In genomic region chr4:110127941-110128520, GRCm38 (mm10) we compare ENCODE assay signal across 17 mouse cellular contexts.
A peak's percentile ranks its signal among the peaks of the same experiment; 100 is the strongest.
DNase-seq lines count a peak whose midpoint lies in the region; ATAC-seq and TF ChIP-seq lines count a peak whose summit lies in the region.
"Had no signal": no experiment of that assay in that cellular context is flagged by ENCODE, and none has a peak within 500 bp of the region (broad histone marks: within the 10 kb centered on the region; RNA-seq: fewer than 3 reads in every experiment).

No protein-coding gene starts in this region.

- WGBS in hindbrain, embryonic 11.5 days = 64% methylated on average over 3 of the region's 3 CpGs
- WGBS in hindbrain, postnatal 0 days = 62% methylated on average over 3 of the region's 3 CpGs
- 59% methylated on average over 3 of the region's 3 CpGs for WGBS in hindbrain, embryonic 14.5 days
- 87% methylated on average over 3 of the region's 3 CpGs for WGBS in forebrain, embryonic 16.5 days

- no peak for DNase-seq in hindbrain, embryonic 11.5 days (ENCODE audit: low spot score)
- DNase-seq in hindbrain, postnatal 0 days (ENCODE audit: low spot score) = no peak
- DNase-seq in retina, embryonic 14.5 days (ENCODE audit: low spot score) = peak; percentile 38
- DNase-seq in retina, postnatal 1 day = no peak
- DNase-seq in hindbrain, embryonic 14.5 days (ENCODE audit: low spot score) = no peak
- DNase-seq in urinary bladder, postnatal 25 days (ENCODE audit: low spot score) = no peak
- DNase-seq: adrenal gland, adult 2 months; cerebellum, postnatal 10 days; gastrocnemius, postnatal 10 days; kidney, postnatal 25 days; midbrain, embryonic 14.5 days; right cerebral cortex, postnatal 14 days had no signal

- no peak overlapping the region for H3K4me3 ChIP-seq in hindbrain, embryonic 11.5 days (ENCODE audit: low read depth, low read length)
- H3K4me3 ChIP-seq in hindbrain, postnatal 0 days (ENCODE audit: low read length) = no peak overlapping the region
- H3K4me3 ChIP-seq in hindbrain, embryonic 14.5 days (replicated peaks; ENCODE audit: low read length) = no peak overlapping the region
- no peak overlapping the region for H3K4me3 ChIP-seq in forebrain, embryonic 16.5 days (replicated peaks; ENCODE audit: low read length)
- H3K4me3 ChIP-seq: embryonic facial prominence, embryonic 15.5 days; heart, embryonic 13.5 days; layer of hippocampus, adult 2 months had no signal

- H3K27me3 ChIP-seq in hindbrain, embryonic 11.5 days (ENCODE audit: control insufficient read depth, insufficient read depth, low read length) = no peaks in the 10 kb centered on the region
- no peaks in the 10 kb centered on the region for H3K27me3 ChIP-seq in hindbrain, postnatal 0 days (ENCODE audit: insufficient read depth, low read length)
- H3K27me3 ChIP-seq in hindbrain, embryonic 14.5 days (ENCODE audit: control insufficient read depth, insufficient read depth, low read length) = no peaks in the 10 kb centered on the region
- H3K27me3 ChIP-seq in forebrain, embryonic 16.5 days (replicated peaks; ENCODE audit: control insufficient read depth, insufficient read depth, low read length) = no peaks in the 10 kb centered on the region
- H3K27me3 ChIP-seq: embryonic facial prominence, embryonic 15.5 days; heart, embryonic 13.5 days had no signal

- H3K27ac ChIP-seq in hindbrain, embryonic 11.5 days (ENCODE audit: low read depth, low read length) = peak overlapping the region; percentile 42; the same call in 1 of the 2 replicates
- no peak overlapping the region for H3K27ac ChIP-seq in hindbrain, postnatal 0 days
- peak overlapping the region; percentile 20; the same call in 1 of the 2 replicates for H3K27ac ChIP-seq in hindbrain, embryonic 14.5 days
- no peak overlapping the region for H3K27ac ChIP-seq in forebrain, embryonic 16.5 days (ENCODE audit: low read length)
- H3K27ac ChIP-seq: embryonic facial prominence, embryonic 15.5 days; heart, embryonic 13.5 days; layer of hippocampus, adult 2 months had no signal

- no peak overlapping the region for H3K9ac ChIP-seq in hindbrain, embryonic 11.5 days (ENCODE audit: low read depth, low read length)
- no peak overlapping the region for H3K9ac ChIP-seq in hindbrain, postnatal 0 days (replicated peaks; ENCODE audit: low read length)
- H3K9ac ChIP-seq in hindbrain, embryonic 14.5 days = no peak overlapping the region
- H3K9ac ChIP-seq in forebrain, embryonic 16.5 days (replicated peaks; ENCODE audit: low read depth, low read length) = no peak overlapping the region
- H3K9ac ChIP-seq: embryonic facial prominence, embryonic 15.5 days; heart, embryonic 13.5 days had no signal

- H3K36me3 ChIP-seq in hindbrain, embryonic 11.5 days (ENCODE audit: control insufficient read depth, insufficient read depth, low read length) = no peaks in the 10 kb centered on the region
- H3K36me3 ChIP-seq in hindbrain, postnatal 0 days (ENCODE audit: insufficient read depth, low read length) = no peaks in the 10 kb centered on the region
- H3K36me3 ChIP-seq in hindbrain, embryonic 14.5 days (replicated peaks; ENCODE audit: control insufficient read depth, insufficient read depth) = no peaks in the 10 kb centered on the region
- H3K36me3 ChIP-seq in forebrain, embryonic 16.5 days (ENCODE audit: control insufficient read depth, insufficient read depth) = no peaks in the 10 kb centered on the region
- H3K36me3 ChIP-seq: embryonic facial prominence, embryonic 15.5 days; heart, embryonic 13.5 days had no signal

- no peaks in the 10 kb centered on the region for H3K4me1 ChIP-seq in hindbrain, embryonic 11.5 days (replicated peaks; ENCODE audit: control insufficient read depth, insufficient read depth, low read length)
- no peaks in the 10 kb centered on the region for H3K4me1 ChIP-seq in hindbrain, postnatal 0 days (ENCODE audit: insufficient read depth, low read length)
- 0 out of 2 replicates have a peak, but pooled peaks cover 5% of the 10 kb centered on the region for H3K4me1 ChIP-seq in hindbrain, embryonic 14.5 days (replicated peaks; ENCODE audit: control insufficient read depth, insufficient read depth, low read length)
- H3K4me1 ChIP-seq in forebrain, embryonic 16.5 days (replicated peaks; ENCODE audit: control insufficient read depth, insufficient read depth, low read length) = peaks cover 5% of the 10 kb centered on the region
- H3K4me1 ChIP-seq: embryonic facial prominence, embryonic 15.5 days; heart, embryonic 13.5 days had no signal

- H3K9me3 ChIP-seq in hindbrain, embryonic 11.5 days (ENCODE audit: control insufficient read depth, low read length) = no peaks in the 10 kb centered on the region
- no peaks in the 10 kb centered on the region for H3K9me3 ChIP-seq in hindbrain, postnatal 0 days (ENCODE audit: low read length)
- no peaks in the 10 kb centered on the region for H3K9me3 ChIP-seq in hindbrain, embryonic 14.5 days (ENCODE audit: control insufficient read depth, low read length)
- H3K9me3 ChIP-seq in forebrain, embryonic 16.5 days (ENCODE audit: control insufficient read depth, low read length) = no peaks in the 10 kb centered on the region
- H3K9me3 ChIP-seq: embryonic facial prominence, embryonic 15.5 days; heart, embryonic 13.5 days had no signal

- TF ChIP-seq CTCF in hindbrain, postnatal 0 days (IDR thresholded peaks at IDR 0.05; ENCODE audit: low read depth) = no peak

- H3K4me2 ChIP-seq in hindbrain, embryonic 11.5 days (replicated peaks; ENCODE audit: low read depth, low read length) = no peak overlapping the region
- no peak overlapping the region for H3K4me2 ChIP-seq in hindbrain, postnatal 0 days (ENCODE audit: low read depth, low read length)
- H3K4me2 ChIP-seq in hindbrain, embryonic 14.5 days (replicated peaks) = no peak overlapping the region
- no peak overlapping the region for H3K4me2 ChIP-seq in forebrain, embryonic 16.5 days (ENCODE audit: low read length)
- H3K4me2 ChIP-seq: embryonic facial prominence, embryonic 15.5 days; heart, embryonic 13.5 days had no signal

- no peak for ATAC-seq in hindbrain, embryonic 11.5 days (ENCODE audit: low FRiP score)
- no peak for ATAC-seq in hindbrain, postnatal 0 days
- no peak for ATAC-seq in hindbrain, embryonic 14.5 days (ENCODE audit: low FRiP score)
- ATAC-seq in forebrain, embryonic 16.5 days = no peak
- ATAC-seq: lung, postnatal 0 days had no signal

Comparison
In these comparisons a context has a peak if more than half of its experiments do, and no peak if none do; other contexts are left out.
1. H3K27ac ChIP-seq: peak in hindbrain, embryonic 11.5 days (single experiment) and hindbrain, embryonic 14.5 days (single experiment); none in hindbrain, postnatal 0 days (single experiment) and forebrain, embryonic 16.5 days (single experiment).